Mouse (Mus musculus) liver, embryonic 13.5 days (tissue): ENCODE measurements around the gene Hoxd8. TPM values are rescaled to one million over a fixed set of nuclear protein-coding genes. Genes with fewer than 3 reads are reported as not detected.
A peak's percentile ranks its signal among the peaks of the same experiment; 100 is the strongest.

Source experiments
- ATAC-seq: fragments of 200-750 bp; cut with Nextera tagmentation; 2 replicates; pipeline ENCODE4 v1.8.0; 2017; ENCODE audit warnings: low read depth, mild to moderate bottlenecking, moderate number of reproducible peaks, moderate library complexity
- DNase-seq: peaks from one replicate; pipeline ENCODE4 v3.0.0; 2022
- H3K27ac ChIP-seq: fragments of 300-500 bp; sonication (generic); 2 replicates; pipeline ENCODE4 v1.5.1; 2015; ENCODE audit warnings: moderate library complexity, mild to moderate bottlenecking, inconsistent platforms
- H3K27me3 ChIP-seq: fragments of 300-500 bp; sonication (generic); 2 replicates; pipeline ENCODE4 v1.6.1; 2015; ENCODE audit warnings: mild to moderate bottlenecking, inconsistent platforms
- H3K36me3 ChIP-seq: fragments of 300-500 bp; sonication (generic); 2 replicates; pipeline ENCODE4 v1.6.1; 2015; ENCODE audit warnings: mild to moderate bottlenecking, inconsistent platforms
- H3K4me1 ChIP-seq: fragments of 300-500 bp; sonication (generic); replicated peaks from 2 replicates; pipeline ENCODE4 v1.6.1; 2015; ENCODE audit warnings: inconsistent platforms
- H3K4me2 ChIP-seq: fragments of 300-500 bp; sonication (generic); 2 replicates; pipeline ENCODE4 v1.6.1; 2015; ENCODE audit warnings: inconsistent platforms, mild to moderate bottlenecking, moderate library complexity
- H3K4me3 ChIP-seq: fragments of 300-500 bp; sonication (generic); replicated peaks from 2 replicates; pipeline ENCODE4 v1.5.1; 2015; ENCODE audit warnings: mild to moderate bottlenecking, inconsistent platforms
- H3K9ac ChIP-seq: fragments of 300-500 bp; sonication (generic); 2 replicates; pipeline ENCODE4 v1.6.1; 2015; ENCODE audit warnings: mild to moderate bottlenecking, inconsistent platforms
- H3K9me3 ChIP-seq: fragments of 300-500 bp; sonication (generic); replicated peaks from 2 replicates; pipeline ENCODE4 v1.6.1; 2016; ENCODE audit warnings: inconsistent platforms
- WGBS: fragments of 180-500 bp; shearing (Covaris S2); methylation state at CpG from one replicate; pipeline ENCODE4 v1.1.7; 2015; ENCODE audit not compliant: insufficient replicate concordance; 5-methylcytosine and 5-hydroxymethylcytosine counted together
- microRNA counts: library from miRNA; unstranded; fragments of <30 nt; microRNA quantifications from one replicate; lab custom pipeline; 2016
- microRNA-seq: library from miRNA; unstranded; fragments of <30 nt; microRNA quantifications from one replicate; pipeline ENCODE4, GENCODE M21; 2016
- polyA plus RNA-seq: library from polyadenylated mRNA; unstranded; fragments of >200 nt; fragmentation: Nextera tagmentation; extraction: Ambion mirVana; gene quantifications from 2 replicates; pipeline ENCODE4 v1.2.1, GENCODE M21; 2015

The Hoxd8 gene
- polyA plus RNA-seq, 1 experiment from 2014 or later = 0.10 TPM

DNA sequence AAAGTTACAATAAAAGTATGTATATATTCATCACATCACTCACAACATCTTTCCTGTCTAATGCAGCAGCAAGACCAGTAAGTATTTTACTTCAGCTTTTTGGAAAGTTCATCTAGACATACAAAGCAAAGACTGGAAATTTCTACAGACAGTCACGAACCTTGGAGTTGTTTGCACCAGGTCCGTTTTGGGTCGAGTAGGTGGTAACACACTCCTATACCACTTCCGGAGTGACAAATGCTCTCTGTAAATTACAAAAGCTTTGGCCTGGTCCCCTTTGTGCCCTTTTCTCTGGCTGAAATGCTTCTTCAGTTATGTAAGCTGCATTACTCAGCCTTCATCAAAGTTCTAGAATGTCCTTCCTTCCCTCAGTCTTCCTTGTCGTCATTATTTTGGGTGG, 49.3 kb downstream of the Hoxd8 start:
- WGBS = 10% methylated on average over 5 of the region's 5 CpGs
- Histone ChIP-seq H3K4me2 (no peak overlapping the region), H3K9ac (no peak overlapping the region), H3K4me3 (no peak overlapping the region), H3K36me3 (no peaks in the 10 kb centered on the region), H3K9me3 (no peaks in the 10 kb centered on the region), H3K27ac (no peak overlapping the region), H3K4me1 (no peaks in the 10 kb centered on the region), H3K27me3 (peaks cover 93% of the 10 kb centered on the region)
- no peak for ATAC-seq
- no peak for DNase-seq

MicroRNAs encoded within 50 kb of the gene (microRNA counts, 519-probe panel; counts per million panel counts)
- microRNA mmu-miR-10b (lab: Ali Mortazavi, UCI) = 114 counts per million

Small RNA genes lying within 50 kb of the gene (microRNA-seq; reads per million reads assigned to microRNA genes)
- gene Gm44463 (not detected), gene Mir10b (1,741 reads per million, percentile 81 among the genes with 10 or more reads in this experiment)

Other genes starting within 250 kb of the Hoxd8 start
- 21.5 and 28.8 TPM in 2 replicates for gene Lnpk, start 125.2 kb upstream of the Hoxd8 start, polyA plus RNA-seq
- not detected in 2 replicates for gene Evx2, start 45.1 kb upstream of the Hoxd8 start, polyA plus RNA-seq
- not detected in 2 replicates for gene Hoxd13, start 36.3 kb upstream of the Hoxd8 start, polyA plus RNA-seq
- gene Hoxd12, start 29.6 kb upstream of the Hoxd8 start, polyA plus RNA-seq = not detected in 2 replicates
- not detected in 2 replicates for gene Hoxd11, start 25.1 kb upstream of the Hoxd8 start, polyA plus RNA-seq
- gene Hoxd10, start 12.7 kb upstream of the Hoxd8 start, polyA plus RNA-seq = not detected in 2 replicates
- gene Hoxd9, start 6.9 kb upstream of the Hoxd8 start, polyA plus RNA-seq = not detected in 2 replicates
- 0.10 and 0.16 TPM in 2 replicates for gene Hoxd3, start 7.3 kb downstream of the Hoxd8 start, polyA plus RNA-seq
- not detected in 2 replicates for gene Hoxd4, start 7.3 kb downstream of the Hoxd8 start, polyA plus RNA-seq
- not detected in 2 replicates for gene Gm28230, start 22.1 kb downstream of the Hoxd8 start, polyA plus RNA-seq
- not detected in 2 replicates for gene Hoxd1, start 58.4 kb downstream of the Hoxd8 start, polyA plus RNA-seq
- 74.4 and 78.7 TPM in 2 replicates for gene Mtx2, start 121.2 kb downstream of the Hoxd8 start, polyA plus RNA-seq